17 mouse cellular contexts compared by ENCODE assay signal in the genomic region with DNA sequence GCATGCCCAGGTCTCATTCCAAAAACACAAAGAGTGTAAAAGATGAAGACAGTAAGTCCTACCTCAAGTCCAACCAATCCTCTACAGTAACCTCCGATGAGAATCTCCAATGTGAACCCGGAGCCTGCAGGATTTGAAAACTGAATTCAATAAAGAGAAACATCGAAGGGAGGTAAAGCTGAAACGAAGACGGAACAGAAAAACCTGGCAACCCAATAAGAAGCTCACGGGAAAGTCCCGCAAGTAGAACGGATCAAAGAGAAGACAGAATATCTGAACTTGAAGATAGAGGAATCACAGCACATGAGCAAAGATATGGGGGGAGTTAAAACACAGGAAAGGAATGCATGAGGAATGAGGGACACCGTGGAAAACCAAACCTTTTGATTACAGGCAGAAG.
DNase-seq lines count a peak whose midpoint lies in the region; TF ChIP-seq lines count a peak whose summit lies in the region.
"Had no signal": no experiment of that assay in that cellular context is flagged by ENCODE, and none has a peak within 500 bp of the region (broad histone marks: within the 10 kb centered on the region; RNA-seq: fewer than 3 reads in every experiment).

No protein-coding gene starts in this region.

- peaks cover 14 to 48% of the 10 kb centered on the region in 2 experiments for H3K4me1 ChIP-seq in CH12.LX (ENCODE audit: control insufficient read depth in 1 of 2, insufficient read depth in 2 of 2)

- intact Hi-C loops in left cerebral cortex, adult 2 months (cut with DNase I) = no loop called here
- intact Hi-C loops in left cerebral cortex, postnatal 4 days (cut with DNase I) = no loop called here

- dilution Hi-C loops in CH12.LX (cut with MboI; ENCODE audit: extremely low pct_ligation_motif_present, extremely low pct_unique_long_range_greater_than_20kb, low sequenced_read_pairs) = no loop called here

- no peak for TF ChIP-seq CTCF in left cerebral cortex, adult 2 months (IDR thresholded peaks at IDR 0.05)
- TF ChIP-seq CTCF in CH12.LX (conservative IDR thresholded peaks at IDR 0.05 in 1 of 2, IDR thresholded peaks at IDR 0.05 in 1 of 2; ENCODE audit: low read depth in 2 of 2, low read length in 2 of 2) = no peak

- H3K27me3 ChIP-seq in CH12.LX (replicated peaks) = no peaks in the 10 kb centered on the region
- H3K27me3 ChIP-seq: Patski had no signal

- no peak overlapping the region for H3K4me3 ChIP-seq in left cerebral cortex, adult 2 months
- peak overlapping the region; percentile 28 to 60 (median 58) for H3K4me3 ChIP-seq in CH12.LX (replicated peaks in 1 of 3; ENCODE audit: low read depth in 2 of 3, low read length in 2 of 3, poor library complexity in 1 of 3)

- TF ChIP-seq POLR2A in CH12.LX (IDR thresholded peaks at IDR 0.05; ENCODE audit: low read depth, low read length) = no peak

- no peaks in the 10 kb centered on the region for H3K9me3 ChIP-seq in CH12.LX (replicated peaks; ENCODE audit: low read length)
- H3K9me3 ChIP-seq: G1E had no signal

- peak overlapping the region; percentile 69 for H3K9ac ChIP-seq in CH12.LX (ENCODE audit: insufficient read depth, low read depth)

- 0 out of 2 replicates have a peak overlapping the region, but pooled peaks have one; percentile 12 for H3K27ac ChIP-seq in left cerebral cortex, adult 2 months
- H3K27ac ChIP-seq in CH12.LX (ENCODE audit: insufficient read depth, low read depth) = peak overlapping the region; percentile 45; the same call in 1 of the 2 replicates

- H3K36me3 ChIP-seq in CH12.LX (replicated peaks in 1 of 2; ENCODE audit: control insufficient read depth in 1 of 2, insufficient read depth in 1 of 2, low read length in 1 of 2) = peaks cover 0 to 9% of the 10 kb centered on the region in 2 experiments
- H3K36me3 ChIP-seq: G1E had no signal

- TF ChIP-seq EP300 in CH12.LX (IDR thresholded peaks at IDR 0.05; ENCODE audit: low read length) = peak; percentile 57

- no peak for DNase-seq in left cerebral cortex, adult 2 months (ENCODE audit: extremely low spot score in 1 of 2, low spot score in 2 of 2)
- DNase-seq in left cerebral cortex, postnatal 4 days = no peak
- DNase-seq in CH12.LX (ENCODE audit: extremely low read depth) = peak; percentile 65
- no peak for DNase-seq in heart, adult 8-10 months (ENCODE audit: low spot score)
- DNase-seq: adrenal gland, adult 2 months; adrenal gland, adult 8-10 months; adrenal gland, postnatal 10 days; adrenal gland, postnatal 14 days; adrenal gland, postnatal 25 days; adrenal gland, postnatal 36 days; B cell, adult 2 months; cerebellum, adult 11 months; cerebellum, adult 11-12 months; cerebellum, adult 18-20 months; cerebellum, adult 2 months had no signal

- peak overlapping the region; percentile 69 for H3K4me2 ChIP-seq in CH12.LX (ENCODE audit: insufficient read depth, low read depth, poor library complexity, severe bottlenecking)

- peaks cover 6% of the 10 kb centered on the region; the same call in 1 of the 2 replicates for H3K79me2 ChIP-seq in CH12.LX (replicated peaks; ENCODE audit: control insufficient read depth, extremely low read depth, insufficient read depth, poor library complexity, severe bottlenecking)

- in situ Hi-C loops in CH12.LX (cut with MboI; ENCODE audit: low pct_ligation_motif_present, low pct_unique_long_range_greater_than_20kb, low sequenced_read_pairs) = no loop called here

- no peak for TF ChIP-seq RAD21 in CH12.LX (IDR thresholded peaks at IDR 0.05; ENCODE audit: low read depth, low read length)

TF ChIP-seq in CH12.LX, 34 proteins besides CTCF, POLR2A, EP300 and RAD21:
- peak; percentile 68 for TF ChIP-seq IRF4 (IDR thresholded peaks at IDR 0.05; ENCODE audit: low read depth, low read length)
- no peak for TF ChIP-seq NRF1 (IDR thresholded peaks at IDR 0.05; ENCODE audit: low read depth, low read length)
- peak; percentile 41; the same call in 1 of the 2 replicates for TF ChIP-seq SIN3A (IDR thresholded peaks at IDR 0.05; ENCODE audit: low read length)
- no peak for TF ChIP-seq SMC3 (IDR thresholded peaks at IDR 0.05; ENCODE audit: low read depth, low read length)
